Mouse (Mus musculus) lung, embryonic 16.5 days (tissue): Measurements from ENCODE around the gene Adam23. TPM values are rescaled to one million over a fixed set of nuclear protein-coding genes. Genes with fewer than 3 reads are reported as not detected.
A peak's percentile ranks its signal among the peaks of the same experiment; 100 is the strongest.

Experiments used
- ATAC-seq: fragments of 200-750 bp; cut with Nextera tagmentation; 2 replicates; pipeline ENCODE4 v1.8.0; 2017; ENCODE audit warnings: low read depth, mild to moderate bottlenecking, moderate library complexity
- H3K27ac ChIP-seq: fragments of 300-500 bp; sonication (generic); 2 replicates; pipeline ENCODE4 v1.5.1; 2014; ENCODE audit warnings: mild to moderate bottlenecking, control low read depth, low read length
- H3K27me3 ChIP-seq: fragments of 300-500 bp; sonication (generic); 2 replicates; pipeline ENCODE4 v1.6.1; 2014; ENCODE audit warnings: low read depth, low read length, mixed read lengths; ENCODE audit not compliant: control insufficient read depth, insufficient read depth
- H3K36me3 ChIP-seq: fragments of 300-500 bp; sonication (generic); 2 replicates; pipeline ENCODE4 v1.6.1; 2014; ENCODE audit warnings: low read length; ENCODE audit not compliant: control insufficient read depth, insufficient read depth
- H3K4me1 ChIP-seq: fragments of 300-500 bp; sonication (generic); replicated peaks from 2 replicates; pipeline ENCODE4 v1.6.1; 2014; ENCODE audit warnings: low read length, mixed read lengths; ENCODE audit not compliant: control insufficient read depth, insufficient read depth
- H3K4me2 ChIP-seq: fragments of 300-500 bp; sonication (generic); 2 replicates; pipeline ENCODE4 v1.6.1; 2014; ENCODE audit warnings: low read depth, low read length, control low read depth
- H3K4me3 ChIP-seq: fragments of 300-500 bp; sonication (generic); 2 replicates; pipeline ENCODE4 v1.5.1; 2014; ENCODE audit warnings: mild to moderate bottlenecking, low read length, control low read depth
- H3K9ac ChIP-seq: fragments of 300-500 bp; sonication (generic); 2 replicates; pipeline ENCODE4 v1.6.1; 2014; ENCODE audit warnings: low read length, control low read depth
- H3K9me3 ChIP-seq: fragments of 300-500 bp; sonication (generic); 2 replicates; pipeline ENCODE4 v1.6.1; 2016; ENCODE audit warnings: low read length; ENCODE audit not compliant: control insufficient read depth
- WGBS: fragments of 180-500 bp; shearing (Covaris S2); extraction: QIAGEN DNeasy Blood & Tissue Kit; methylation state at CpG from one replicate; pipeline ENCODE4 v1.1.7; 2014; 5-methylcytosine and 5-hydroxymethylcytosine counted together
- polyA plus RNA-seq: library from polyadenylated mRNA; unstranded; fragments of >200 nt; fragmentation: Nextera tagmentation; extraction: Ambion mirVana; gene quantifications from 2 replicates; pipeline ENCODE4 v1.2.1, GENCODE M21; 2015

Gene Adam23
- 0.65 and 0.99 TPM in 2 replicates for polyA plus RNA-seq

DNA sequence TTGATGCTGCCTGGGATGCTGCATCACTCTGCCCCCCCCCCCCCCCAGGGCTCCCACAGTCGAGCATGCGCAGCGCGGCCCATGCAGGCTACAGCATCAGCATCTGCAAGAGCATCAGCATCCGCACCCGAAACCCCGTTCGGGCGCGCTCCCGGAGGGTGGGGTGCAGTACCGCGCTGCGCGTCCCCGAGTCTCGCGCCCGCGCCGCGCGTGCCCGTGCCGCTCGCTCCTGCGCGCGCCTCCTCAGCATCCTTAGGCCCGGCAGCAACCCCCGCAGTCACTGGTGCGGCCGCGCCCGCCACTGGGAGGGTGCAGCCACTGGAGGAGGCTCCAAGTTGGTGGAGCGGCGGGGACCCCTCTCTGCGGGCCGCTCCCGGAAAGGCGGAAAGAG, at the start of gene Adam23:
Gene Adam23 (plus strand): TSS at position 236 of the 391 bp plus-strand sequence.
- Histone ChIP-seq H3K27ac (no peak within 1 kb of the TSS), H3K36me3 (no peaks in the 10 kb centered on the region), H3K4me3 (peak within 1 kb of the TSS; percentile 68), H3K9me3 (no peaks in the 10 kb centered on the region), H3K4me2 (peak within 1 kb of the TSS; percentile 99), H3K4me1 (peaks cover 5% of the 10 kb centered on the region), H3K27me3 (peaks cover 24% of the 10 kb centered on the region), H3K9ac (peak within 1 kb of the TSS; percentile 61)
- WGBS = 0% methylated on average over 34 of the region's 41 CpGs
- peak; percentile 60; the same call in 1 of the 2 replicates for ATAC-seq

- Histone ChIP-seq H3K9ac (no peak overlapping the region), H3K36me3 (no peaks in the 10 kb centered on the region), H3K4me2 (no peak overlapping the region), H3K4me1 (no peaks in the 10 kb centered on the region), H3K27me3 (no peaks in the 10 kb centered on the region), H3K4me3 (no peak overlapping the region), H3K9me3 (no peaks in the 10 kb centered on the region), H3K27ac (no peak overlapping the region)
- no peak for ATAC-seq
- WGBS = 65% methylated on average over 5 of the region's 5 CpGs
Observed at GRCm38 (mm10) chr1:63401130-63401529, 44.6 kb upstream of the Adam23 start.

DNA sequence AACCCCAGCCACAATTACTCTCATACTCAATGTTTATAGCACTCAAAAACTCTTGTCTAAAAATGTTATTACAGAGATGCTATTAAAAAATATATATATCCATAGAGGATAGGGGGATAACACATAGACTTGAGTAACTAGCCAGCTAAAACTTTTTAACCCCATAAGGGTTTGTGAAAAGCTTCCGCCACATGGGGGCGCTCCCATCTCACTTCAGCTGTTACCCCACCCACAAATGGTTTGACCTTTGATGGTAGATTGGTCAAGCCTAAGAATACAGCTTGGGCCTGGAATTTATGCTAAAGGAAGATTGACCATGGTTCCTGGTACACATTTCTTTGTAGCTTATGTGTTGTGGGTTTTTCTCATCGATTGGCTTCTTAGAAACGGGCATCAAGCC, 42.1 kb upstream of the Adam23 start:
- no peak overlapping the region for H3K4me3 ChIP-seq
- WGBS = 52% methylated on average over 4 of the region's 4 CpGs
- H3K4me1 ChIP-seq = no peaks in the 10 kb centered on the region
- H3K9me3 ChIP-seq = no peaks in the 10 kb centered on the region
- no peaks in the 10 kb centered on the region for H3K36me3 ChIP-seq
- H3K27ac ChIP-seq = no peak overlapping the region
- H3K9ac ChIP-seq = no peak overlapping the region
- ATAC-seq = no peak
- H3K27me3 ChIP-seq = no peaks in the 10 kb centered on the region
- H3K4me2 ChIP-seq = no peak overlapping the region

DNA sequence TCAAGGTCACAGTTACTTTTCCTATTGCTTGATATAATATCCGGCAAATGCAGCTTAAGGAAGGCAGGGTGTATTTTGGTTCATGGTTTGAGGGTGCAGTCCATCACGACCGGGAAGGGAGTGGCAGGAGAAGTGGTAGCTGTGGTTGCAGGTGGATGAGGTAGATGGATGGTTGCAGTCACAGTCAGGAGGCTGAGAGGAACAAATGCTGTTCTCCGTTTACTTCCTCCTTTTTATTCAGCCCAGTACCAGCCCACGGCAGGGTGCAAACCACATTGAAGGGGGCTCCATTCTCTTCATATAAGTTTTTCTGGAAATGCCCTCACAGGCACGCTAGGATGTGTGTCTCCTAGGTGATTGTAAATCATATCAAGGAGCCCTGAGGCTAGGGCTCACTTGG, 37.3 kb upstream of the Adam23 start:
- H3K27ac ChIP-seq = no peak overlapping the region
- ATAC-seq = no peak
- H3K27me3 ChIP-seq = no peaks in the 10 kb centered on the region
- H3K4me3 ChIP-seq = no peak overlapping the region
- H3K4me1 ChIP-seq = no peaks in the 10 kb centered on the region
- no peak overlapping the region for H3K4me2 ChIP-seq
- no peaks in the 10 kb centered on the region for H3K36me3 ChIP-seq
- 80% methylated on average over 6 of the region's 6 CpGs for WGBS
- no peaks in the 10 kb centered on the region for H3K9me3 ChIP-seq
- no peak overlapping the region for H3K9ac ChIP-seq

DNA sequence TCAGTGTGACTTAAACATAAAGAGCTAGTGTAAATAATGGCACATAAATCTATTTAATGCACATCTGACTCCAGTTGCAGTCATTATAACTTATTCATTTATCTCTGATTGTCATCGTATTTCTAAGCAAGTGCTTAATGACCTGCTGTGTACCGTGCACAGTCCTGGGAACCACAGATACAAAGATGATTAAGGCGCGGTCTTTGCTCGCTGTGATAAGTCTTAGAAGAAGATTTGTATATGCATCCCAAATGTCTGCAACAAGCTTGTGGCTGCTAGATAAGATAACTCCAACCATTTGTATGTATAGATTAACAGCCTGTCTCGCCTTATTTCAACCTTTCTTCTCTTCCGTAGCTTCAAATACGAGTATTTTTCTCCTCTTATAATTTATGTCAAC, 27.2 kb upstream of the Adam23 start:
- ATAC-seq = no peak
- 45% methylated on average over 8 of the region's 8 CpGs for WGBS

GRCm38 (mm10) chr1:63430668-63431067, 15.0 kb upstream of the Adam23 start:
- H3K27ac ChIP-seq = no peak overlapping the region
- no peak overlapping the region for H3K9ac ChIP-seq
- H3K36me3 ChIP-seq = no peaks in the 10 kb centered on the region
- no peaks in the 10 kb centered on the region for H3K27me3 ChIP-seq
- H3K9me3 ChIP-seq = no peaks in the 10 kb centered on the region
- no peak overlapping the region for H3K4me3 ChIP-seq
- ATAC-seq = no peak
- 64% methylated on average over 6 of the region's 6 CpGs for WGBS
- H3K4me2 ChIP-seq = no peak overlapping the region
- H3K4me1 ChIP-seq = no peaks in the 10 kb centered on the region; the same call in 1 of the 2 replicates

More for the DNA sequence above, 27.2 kb upstream of the Adam23 start:
- no peaks in the 10 kb centered on the region for H3K9me3 ChIP-seq
- no peaks in the 10 kb centered on the region for H3K27me3 ChIP-seq
- no peak overlapping the region for H3K4me2 ChIP-seq
- no peak overlapping the region for H3K27ac ChIP-seq
- no peaks in the 10 kb centered on the region for H3K36me3 ChIP-seq
- no peak overlapping the region for H3K4me3 ChIP-seq
- H3K9ac ChIP-seq = no peak overlapping the region
- no peaks in the 10 kb centered on the region for H3K4me1 ChIP-seq

GRCm38 (mm10) chr1:63431166-63431565, 14.5 kb upstream of the Adam23 start:
- H3K27me3 ChIP-seq = no peaks in the 10 kb centered on the region
- H3K4me2 ChIP-seq = no peak overlapping the region
- 81% methylated on average over 8 of the region's 8 CpGs for WGBS
- no peak overlapping the region for H3K27ac ChIP-seq
- no peaks in the 10 kb centered on the region for H3K9me3 ChIP-seq
- no peaks in the 10 kb centered on the region; the same call in 1 of the 2 replicates for H3K4me1 ChIP-seq
- no peaks in the 10 kb centered on the region for H3K36me3 ChIP-seq
- no peak for ATAC-seq
- H3K4me3 ChIP-seq = no peak overlapping the region
- no peak overlapping the region for H3K9ac ChIP-seq

- Histone ChIP-seq H3K4me2 (no peak overlapping the region), H3K9me3 (no peaks in the 10 kb centered on the region), H3K9ac (no peak overlapping the region), H3K36me3 (no peaks in the 10 kb centered on the region), H3K4me1 (no peaks in the 10 kb centered on the region; the same call in 1 of the 2 replicates), H3K4me3 (no peak overlapping the region), H3K27me3 (no peaks in the 10 kb centered on the region), H3K27ac (no peak overlapping the region)
- no peak for ATAC-seq
- 49% methylated on average over 3 of the region's 3 CpGs for WGBS
Observed at GRCm38 (mm10) chr1:63431842-63432241, 13.8 kb upstream of the Adam23 start.

GRCm38 (mm10) chr1:63434052-63434451, 11.6 kb upstream of the Adam23 start:
- Histone ChIP-seq H3K9ac (no peak overlapping the region), H3K27ac (no peak overlapping the region), H3K4me3 (no peak overlapping the region), H3K9me3 (no peaks in the 10 kb centered on the region), H3K4me2 (no peak overlapping the region), H3K36me3 (no peaks in the 10 kb centered on the region), H3K4me1 (no peaks in the 10 kb centered on the region; the same call in 1 of the 2 replicates), H3K27me3 (no peaks in the 10 kb centered on the region)
- WGBS = 53% methylated on average over 7 of the region's 7 CpGs
- ATAC-seq = no peak

- H3K36me3 ChIP-seq = no peaks in the 10 kb centered on the region
- 12% methylated on average over 3 of the region's 3 CpGs for WGBS
- H3K9ac ChIP-seq = no peak overlapping the region
- no peak overlapping the region for H3K4me3 ChIP-seq
- no peak overlapping the region for H3K27ac ChIP-seq
- H3K4me1 ChIP-seq = no peaks in the 10 kb centered on the region; the same call in 1 of the 2 replicates
- H3K27me3 ChIP-seq = no peaks in the 10 kb centered on the region
- no peak overlapping the region for H3K4me2 ChIP-seq
- no peaks in the 10 kb centered on the region for H3K9me3 ChIP-seq
- no peak for ATAC-seq
Observed at GRCm38 (mm10) chr1:63437529-63437928, 8.2 kb upstream of the Adam23 start.
